Mouse (Mus musculus) heart, postnatal 0 days (tissue): ENCODE measurements around the gene Ccl25. TPM values are rescaled to one million over a fixed set of nuclear protein-coding genes. Genes with fewer than 3 reads are reported as not detected.

Source experiments
- ATAC-seq: fragments of 200-750 bp; cut with Nextera tagmentation; 2 replicates; pipeline ENCODE4 v1.8.0; 2017; ENCODE audit warnings: low read depth, moderate number of reproducible peaks, moderate library complexity; ENCODE audit not compliant: insufficient read depth
- DNase-seq: peaks from one replicate; pipeline ENCODE4 v3.0.0-alpha.2; 2016; ENCODE audit warnings: low spot score
- H3K27ac ChIP-seq: fragments of 300-500 bp; sonication (generic); 2 replicates; pipeline ENCODE4 v1.5.1; 2014; ENCODE audit warnings: low read depth, mild to moderate bottlenecking
- H3K27me3 ChIP-seq: fragments of 300-500 bp; sonication (generic); 2 replicates; pipeline ENCODE4 v1.6.1; 2014; ENCODE audit warnings: low read length, mixed read lengths; ENCODE audit not compliant: control insufficient read depth, insufficient read depth
- H3K36me3 ChIP-seq: fragments of 300-500 bp; sonication (generic); replicated peaks from 2 replicates; pipeline ENCODE4 v1.6.1; 2014; ENCODE audit warnings: low read length, mixed read lengths; ENCODE audit not compliant: control insufficient read depth, insufficient read depth
- H3K4me1 ChIP-seq: fragments of 300-500 bp; sonication (generic); 2 replicates; pipeline ENCODE4 v1.6.1; 2014; ENCODE audit warnings: antibody characterized with exemption; ENCODE audit not compliant: control insufficient read depth, insufficient read depth
- H3K4me2 ChIP-seq: fragments of 300-500 bp; sonication (generic); 2 replicates; pipeline ENCODE4 v1.6.1; 2014; ENCODE audit warnings: low read depth, mild to moderate bottlenecking, low read length, moderate library complexity
- H3K4me3 ChIP-seq: fragments of 300-500 bp; sonication (generic); 2 replicates; pipeline ENCODE4 v1.5.1; 2014; ENCODE audit warnings: low read depth, low read length
- H3K9ac ChIP-seq: fragments of 300-500 bp; sonication (generic); replicated peaks from 2 replicates; pipeline ENCODE4 v1.6.1; 2014; ENCODE audit warnings: low read depth, low read length, mixed read lengths
- H3K9me3 ChIP-seq: fragments of 300-500 bp; sonication (generic); replicated peaks from 2 replicates; pipeline ENCODE4 v1.6.1; 2016; ENCODE audit warnings: low read length; ENCODE audit not compliant: control insufficient read depth
- CTCF ChIP-seq: IDR thresholded peaks from 2 replicates; pipeline ENCODE4 v1.5.1; 2016; ENCODE audit warnings: antibody characterized with exemption, control low read depth, low read depth
- EP300 ChIP-seq: IDR thresholded peaks from 2 replicates; pipeline ENCODE4 v1.6.1; 2016; ENCODE audit warnings: antibody characterized with exemption, low read depth
- WGBS: fragments of 180-500 bp; shearing (Covaris S2); extraction: QIAGEN DNeasy Blood & Tissue Kit; methylation state at CpG from one replicate; pipeline ENCODE4 v1.1.7; 2014; 5-methylcytosine and 5-hydroxymethylcytosine counted together
- polyA plus RNA-seq: library from polyadenylated mRNA; unstranded; fragments of >200 nt; fragmentation: Nextera tagmentation; extraction: Ambion mirVana; gene quantifications from 2 replicates; pipeline ENCODE4 v1.2.1, GENCODE M21; 2015
- total RNA-seq: library from RNA; depleted of rRNA; stranded (reverse); fragments of >200 nt; gene quantifications from 2 replicates; pipeline ENCODE4 v1.2.3, GENCODE M21; 2014; ENCODE audit warnings: low replicate concordance

The Ccl25 gene
- total and polyA plus RNA-seq, 2 experiments from 2014 or later: 5.8 to 7.9 TPM

DNA sequence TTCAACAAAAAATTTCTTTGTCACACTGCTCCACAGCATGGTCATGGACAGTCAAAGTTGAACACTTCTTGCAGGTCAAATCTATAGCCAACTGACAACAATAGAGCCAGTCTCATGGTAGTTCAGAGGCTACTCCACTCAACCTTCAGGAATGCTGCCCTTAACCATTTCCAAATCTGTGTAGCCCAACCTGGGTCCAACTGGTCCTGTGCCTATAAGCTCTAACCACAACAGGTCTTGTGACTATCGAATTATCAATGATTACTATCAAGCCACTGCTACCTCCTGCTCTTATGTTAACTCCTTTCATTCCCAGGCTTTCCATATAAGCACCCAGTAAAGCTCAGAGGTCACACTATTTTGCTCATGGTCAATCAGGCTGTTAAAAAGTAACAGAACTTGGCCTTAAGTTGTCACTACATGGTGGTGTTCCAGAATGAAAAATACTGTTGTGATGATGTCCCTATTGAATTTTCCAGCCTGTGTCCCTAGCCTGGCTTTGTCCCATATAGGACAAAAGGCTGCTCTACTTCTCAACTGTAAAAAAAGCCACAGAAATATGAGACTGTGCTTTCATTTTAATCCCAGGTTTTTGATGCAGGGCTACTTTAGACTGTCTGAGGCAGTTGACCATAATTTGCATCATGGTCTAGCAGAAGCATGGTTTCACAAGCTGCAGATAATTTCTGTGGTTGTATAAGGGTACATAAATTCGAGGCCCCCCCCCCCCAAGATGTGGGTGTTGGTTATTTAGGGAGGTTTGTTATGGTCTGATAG, 6.0 kb upstream of the Ccl25 start:
- Histone ChIP-seq H3K27me3 (no peaks in the 10 kb centered on the region), H3K4me1 (peaks cover 35% of the 10 kb centered on the region), H3K9ac (no peak overlapping the region), H3K4me2 (no peak overlapping the region), H3K27ac (no peak overlapping the region), H3K9me3 (no peaks in the 10 kb centered on the region), H3K36me3 (peaks cover 16% of the 10 kb centered on the region; the same call in 1 of the 2 replicates), H3K4me3 (no peak overlapping the region)
- DNase-seq (no peak), ATAC-seq (no peak)
- no peak for TF ChIP-seq EP300
- no peak for TF ChIP-seq CTCF
- 65% methylated on average over 2 of the region's 2 CpGs for WGBS

DNA sequence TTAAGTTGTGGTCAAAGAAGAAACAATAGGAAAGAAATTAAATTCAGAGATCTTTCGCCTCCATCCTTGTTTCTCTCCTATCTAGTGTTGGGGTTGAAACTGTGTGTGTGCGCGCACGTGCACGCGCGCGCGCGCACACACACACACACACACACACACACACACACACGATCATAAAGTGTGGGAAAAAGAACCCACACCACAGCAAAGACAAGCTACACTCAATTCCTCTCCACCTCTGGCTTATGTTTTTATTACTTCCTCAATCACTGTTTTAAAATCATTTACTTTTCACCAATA, 5.5 kb upstream of the Ccl25 start:
- no peak for ATAC-seq
- Histone ChIP-seq H3K4me2 (no peak overlapping the region), H3K36me3 (peaks cover 16% of the 10 kb centered on the region; the same call in 1 of the 2 replicates), H3K9ac (no peak overlapping the region), H3K9me3 (no peaks in the 10 kb centered on the region), H3K27me3 (no peaks in the 10 kb centered on the region), H3K4me1 (peaks cover 35% of the 10 kb centered on the region), H3K4me3 (no peak overlapping the region), H3K27ac (no peak overlapping the region)
- TF ChIP-seq EP300 (no peak), CTCF (no peak)
- no peak for DNase-seq
- WGBS: 98% methylated on average over 11 of the region's 11 CpGs

DNA sequence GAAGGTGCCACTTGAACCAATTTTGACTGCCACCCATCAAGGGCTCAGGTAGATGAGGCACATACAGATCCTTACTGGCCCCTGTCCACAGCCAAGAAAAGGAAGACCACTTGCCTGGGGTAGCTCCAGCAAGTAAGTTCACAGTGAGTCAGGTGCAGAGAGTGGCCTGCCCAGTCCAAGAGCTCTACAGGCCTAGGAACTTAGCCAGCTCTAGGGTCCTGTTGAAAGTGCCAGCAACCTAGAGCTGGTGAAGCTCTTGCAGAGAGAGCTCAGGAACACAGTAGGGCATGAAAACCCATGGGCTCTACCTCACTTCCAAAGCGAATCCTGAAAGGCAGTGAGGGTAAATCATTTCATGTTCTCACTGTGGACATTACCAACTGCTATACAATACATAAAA, 4.6 kb upstream of the Ccl25 start:
- Histone ChIP-seq H3K36me3 (peaks cover 16% of the 10 kb centered on the region; the same call in 1 of the 2 replicates), H3K27ac (peak overlapping the region; percentile 56), H3K9ac (no peak overlapping the region), H3K27me3 (no peaks in the 10 kb centered on the region), H3K4me1 (peaks cover 36% of the 10 kb centered on the region), H3K9me3 (no peaks in the 10 kb centered on the region), H3K4me3 (no peak overlapping the region), H3K4me2 (no peak overlapping the region)
- TF ChIP-seq EP300 (no peak), CTCF (no peak)
- no peak for DNase-seq
- 95% methylated on average over 1 of the region's 1 CpGs for WGBS
- ATAC-seq: no peak

DNA sequence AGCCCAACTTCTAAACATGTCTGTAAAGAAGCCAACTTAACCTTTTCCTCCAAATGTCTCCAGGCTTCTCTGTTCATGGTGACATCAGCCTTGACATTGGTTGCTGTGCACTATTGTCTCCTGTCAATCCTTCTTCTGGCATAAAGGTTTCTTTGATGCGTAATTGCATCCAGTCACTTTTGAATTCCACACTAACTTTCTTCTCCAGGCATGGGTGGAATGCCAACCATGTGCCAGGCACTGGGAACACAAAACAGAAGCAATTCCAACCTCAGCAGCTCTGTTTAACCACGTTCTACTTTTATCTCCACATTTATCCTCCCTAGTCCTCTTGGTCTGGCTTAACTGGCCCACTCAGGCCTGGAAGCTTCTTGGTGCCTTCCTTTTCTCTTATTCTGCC, 4.0 kb upstream of the Ccl25 start:
- H3K36me3 ChIP-seq: peaks cover 16% of the 10 kb centered on the region; the same call in 1 of the 2 replicates
- H3K27ac ChIP-seq: peak overlapping the region; percentile 56
- ATAC-seq: no peak
- no peak for TF ChIP-seq CTCF
- no peak for TF ChIP-seq EP300
- H3K9ac ChIP-seq: no peak overlapping the region
- no peak overlapping the region for H3K4me3 ChIP-seq
- no peaks in the 10 kb centered on the region for H3K9me3 ChIP-seq
- WGBS: 30% methylated on average over 2 of the region's 2 CpGs
- no peak for DNase-seq
- no peak overlapping the region for H3K4me2 ChIP-seq
- H3K4me1 ChIP-seq: peaks cover 42% of the 10 kb centered on the region
- H3K27me3 ChIP-seq: no peaks in the 10 kb centered on the region

DNA sequence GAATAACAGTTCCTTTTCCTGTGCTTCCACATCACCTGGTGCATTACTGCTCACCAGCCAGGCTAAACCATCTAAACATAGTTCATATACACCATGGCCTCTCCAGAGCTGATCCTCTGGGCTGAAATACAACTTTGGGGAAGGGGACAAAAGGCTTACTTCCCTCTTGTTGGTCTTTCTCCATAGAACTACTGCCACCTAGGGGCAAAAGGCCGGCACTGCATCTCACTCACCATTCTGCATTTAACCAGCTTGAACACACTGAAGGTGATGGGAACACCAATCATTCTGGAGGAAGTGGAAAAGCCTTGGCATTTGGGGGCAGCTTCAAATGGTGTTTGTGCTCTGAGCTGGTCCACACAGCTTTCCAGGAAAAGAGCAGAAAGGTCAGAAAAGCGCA, 2.5 kb upstream of the Ccl25 start:
- Histone ChIP-seq H3K9me3 (no peaks in the 10 kb centered on the region), H3K9ac (no peak overlapping the region), H3K4me2 (no peak overlapping the region), H3K4me3 (no peak overlapping the region), H3K4me1 (peaks cover 42% of the 10 kb centered on the region), H3K27ac (no peak overlapping the region; the same call in 1 of the 2 replicates), H3K27me3 (no peaks in the 10 kb centered on the region), H3K36me3 (peaks cover 16% of the 10 kb centered on the region; the same call in 1 of the 2 replicates)
- DNase-seq: peak; percentile 67
- no peak for ATAC-seq
- WGBS: 36% methylated on average over 2 of the region's 2 CpGs
- TF ChIP-seq CTCF (peak; percentile 89), EP300 (no peak)

DNA sequence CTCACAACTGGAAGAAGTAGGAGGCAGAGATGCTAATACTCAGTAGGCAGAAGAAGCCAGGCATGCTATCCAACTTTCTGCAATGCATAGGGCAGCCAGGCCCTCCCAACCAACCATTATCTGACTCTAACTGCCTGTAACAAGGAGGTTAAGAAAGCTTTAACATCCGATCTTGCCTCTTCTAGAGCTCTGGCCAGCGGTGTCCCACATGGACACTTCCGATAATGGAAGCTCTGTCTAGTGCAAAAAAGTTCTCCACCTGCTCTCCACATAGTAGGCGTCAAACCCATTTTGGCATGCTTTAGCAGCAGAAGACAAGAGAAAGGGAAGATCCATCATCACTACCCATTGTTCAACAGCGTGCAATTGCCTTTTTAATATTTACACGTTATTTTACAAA, 1.1 kb upstream of the Ccl25 start:
- no peak for ATAC-seq
- 1% methylated on average over 6 of the region's 6 CpGs for WGBS
- Histone ChIP-seq H3K4me2 (peak overlapping the region; percentile 82), H3K36me3 (peaks cover 27% of the 10 kb centered on the region), H3K9me3 (no peaks in the 10 kb centered on the region), H3K27ac (peak overlapping the region; percentile 95), H3K27me3 (no peaks in the 10 kb centered on the region), H3K9ac (peak overlapping the region; percentile 94), H3K4me1 (peaks cover 42% of the 10 kb centered on the region), H3K4me3 (peak overlapping the region; percentile 94)
- no peak for DNase-seq
- TF ChIP-seq EP300: no peak
- TF ChIP-seq CTCF: no peak
